Mouse (Mus musculus) ES-E14 (cell line): ENCODE measurements at regions not wholly inside any gene's neighbourhood (a gene's known extent, or its start where the extent isn't known, plus 50 kb on each side); places are given as distances from the start of the nearest gene placed in this dataset.

Source experiments
- DNase-seq: peaks from one replicate; pipeline ENCODE4 v3.0.0-alpha.2; 2013; ENCODE audit warnings: low read depth, low spot score
- H3K27ac ChIP-seq: 2 replicates; pipeline ENCODE4 v1.5.1; 2012; ENCODE audit warnings: low read depth, mild to moderate bottlenecking, low read length, moderate library complexity, mixed read lengths; ENCODE audit not compliant: poor library complexity, insufficient read depth, severe bottlenecking
- H3K36me3 ChIP-seq: 2 replicates; pipeline ENCODE4 v1.6.1; 2012; ENCODE audit warnings: mild to moderate bottlenecking, low read length, moderate library complexity, mixed read lengths; ENCODE audit not compliant: control insufficient read depth, poor library complexity, insufficient read depth, severe bottlenecking
- H3K4me1 ChIP-seq, 2 experiments: fragments of 150-350 bp in 1 of 2; sonication (generic) in 1 of 2; 2 replicates each; pipeline ENCODE4 v1.6.1; 2012; ENCODE audit warnings: low read length in 2 of 2, mild to moderate bottlenecking in 1 of 2, mixed read lengths in 1 of 2; ENCODE audit not compliant: control insufficient read depth in 2 of 2, insufficient read depth in 2 of 2, poor library complexity in 1 of 2
- H3K4me3 ChIP-seq, 2 experiments: fragments of 150-350 bp in 1 of 2; sonication (generic) in 1 of 2; 2 replicates each; pipeline ENCODE4 v1.5.1; 2012; ENCODE audit warnings: low read length in 2 of 2, low read depth in 1 of 2, mild to moderate bottlenecking in 1 of 2, mixed read lengths in 1 of 2; ENCODE audit not compliant: insufficient read depth in 1 of 2, poor library complexity in 1 of 2, severe bottlenecking in 1 of 2
- H3K9ac ChIP-seq: 2 replicates; pipeline ENCODE4 v1.6.1; 2012; ENCODE audit warnings: low read depth, mild to moderate bottlenecking, low read length, mixed read lengths; ENCODE audit not compliant: poor library complexity, insufficient read depth, severe bottlenecking
- H3K9me3 ChIP-seq: fragments of 150-350 bp; sonication (generic); 2 replicates; pipeline ENCODE4 v1.6.1; 2012; ENCODE audit warnings: low read depth, mild to moderate bottlenecking, low read length; ENCODE audit not compliant: control insufficient read depth, insufficient read depth
- CHD2 ChIP-seq: IDR thresholded peaks from 2 replicates; pipeline ENCODE4 v1.6.1; 2014; ENCODE audit warnings: mild to moderate bottlenecking, low read depth, low read length, inconsistent platforms
- HCFC1 ChIP-seq: IDR thresholded peaks from 2 replicates; pipeline ENCODE4 v1.6.1; 2012; ENCODE audit warnings: low read length, inconsistent platforms, borderline replicate concordance; ENCODE audit not compliant: insufficient read depth
- MAFK ChIP-seq: IDR thresholded peaks from 2 replicates; pipeline ENCODE4 v1.6.1; 2014; ENCODE audit warnings: mild to moderate bottlenecking, low read depth, low read length, inconsistent platforms; ENCODE audit not compliant: insufficient read depth
- ZC3H11A ChIP-seq: IDR thresholded peaks from 2 replicates; pipeline ENCODE4 v1.6.1; 2012; ENCODE audit warnings: low read depth, mild to moderate bottlenecking, inconsistent platforms, low read length, borderline replicate concordance
- ZNF384 ChIP-seq: IDR thresholded peaks from 2 replicates; pipeline ENCODE4 v1.6.1; 2012; ENCODE audit warnings: low read depth, low read length, inconsistent platforms
- in situ Hi-C, 2 experiments: fragments of 600-800 bp; cut with MboI; formaldehyde crosslinking; loops; one replicate each; pipeline ENCODE4 v1.15.1; 2025; ENCODE audit warnings: low sequenced_read_pairs in 2 of 2, inconsistent platforms in 1 of 2; ENCODE audit not compliant: unreplicated experiment in 2 of 2

- H3K4me3 ChIP-seq: no peak overlapping the region
- no peaks in the 10 kb centered on the region for H3K4me1 ChIP-seq
- H3K27ac ChIP-seq: no peak overlapping the region
- in situ Hi-C loops: no loop called here
- DNase-seq: no peak
- no peak for TF ChIP-seq ZC3H11A
- no peak for TF ChIP-seq MAFK
- TF ChIP-seq HCFC1: no peak
- TF ChIP-seq CHD2: no peak
- no peak for TF ChIP-seq ZNF384
- H3K9ac ChIP-seq: no peak overlapping the region
- no peaks in the 10 kb centered on the region for H3K36me3 ChIP-seq
- H3K9me3 ChIP-seq: no peaks in the 10 kb centered on the region
Observed at GRCm38 (mm10) chr7:67446606-67447005, 73.9 kb upstream of the Mef2a start.

GRCm38 (mm10) chr7:67445203-67446041, 72.8 kb upstream of the Mef2a start:
- in situ Hi-C loops: no loop called here
- no peak for DNase-seq
- no peak overlapping the region for H3K27ac ChIP-seq

GRCm38 (mm10) chr7:67444523-67444942, 71.9 kb upstream of the Mef2a start:
- H3K36me3 ChIP-seq: no peaks in the 10 kb centered on the region
- H3K27ac ChIP-seq: no peak overlapping the region
- H3K4me3 ChIP-seq: no peak overlapping the region
- H3K9me3 ChIP-seq: no peaks in the 10 kb centered on the region
- no peaks in the 10 kb centered on the region for H3K4me1 ChIP-seq
- in situ Hi-C loops: no loop called here
- DNase-seq: no peak
- TF ChIP-seq HCFC1: no peak
- TF ChIP-seq ZC3H11A: no peak
- TF ChIP-seq MAFK: no peak
- no peak for TF ChIP-seq ZNF384
- no peak for TF ChIP-seq CHD2
- no peak overlapping the region for H3K9ac ChIP-seq

More at GRCm38 (mm10) chr7:67445203-67446041, 72.8 kb upstream of the Mef2a start:
- Histone ChIP-seq H3K4me3 (no peak overlapping the region), H3K9ac (no peak overlapping the region), H3K36me3 (no peaks in the 10 kb centered on the region), H3K9me3 (no peaks in the 10 kb centered on the region), H3K4me1 (no peaks in the 10 kb centered on the region)
- TF ChIP-seq HCFC1 (no peak), MAFK (peak; percentile 12; the same call in 1 of the 2 replicates), ZNF384 (no peak), CHD2 (no peak), ZC3H11A (no peak)

- Histone ChIP-seq H3K4me3 (no peak overlapping the region), H3K27ac (no peak overlapping the region), H3K4me1 (no peaks in the 10 kb centered on the region), H3K36me3 (no peaks in the 10 kb centered on the region), H3K9me3 (no peaks in the 10 kb centered on the region), H3K9ac (no peak overlapping the region)
- DNase-seq: no peak
- in situ Hi-C loops: no loop called here
- no peak for TF ChIP-seq CHD2
- no peak for TF ChIP-seq ZC3H11A
- no peak for TF ChIP-seq MAFK
- no peak for TF ChIP-seq ZNF384
- no peak for TF ChIP-seq HCFC1
Observed at GRCm38 (mm10) chr7:67443666-67444065, 71.0 kb upstream of the Mef2a start.
